Mouse (Mus musculus): ENCODE data around the gene Hnrnpl. TPM values are rescaled to one million over a fixed set of nuclear protein-coding genes. Genes with fewer than 3 reads are reported as not detected.
"Not testable (repeated sequence)": the region's sequence is repeated elsewhere in the genome, so short reads cannot be mapped to it uniquely, and the experiment has no call there.

Hnrnpl gene
- polyA plus RNA-seq, 1 experiment from 2014 or later = 232 TPM

- not testable (repeated sequence) for H3K27ac ChIP-seq; H3K27me3 ChIP-seq (ENCODE audit: insufficient read depth, low read length); H3K9ac ChIP-seq (ENCODE audit: low read depth, low read length); H3K4me3 ChIP-seq (replicated peaks; ENCODE audit: low read depth, low read length); H3K4me1 ChIP-seq (replicated peaks; ENCODE audit: insufficient read depth, low read length); H3K9me3 ChIP-seq (replicated peaks; ENCODE audit: low read length); H3K36me3 ChIP-seq (ENCODE audit: insufficient read depth, low read length)
- ATAC-seq (replicated peaks; ENCODE audit: low FRiP score, low read depth) (peak; percentile 64), DNase-seq (ENCODE audit: low spot score) (peak; percentile 89)
- H3K4me2 ChIP-seq (ENCODE audit: low read length) = peak overlapping the region; percentile 31
- TF ChIP-seq CTCF (IDR thresholded peaks at IDR 0.05; ENCODE audit: low read depth) = peak; percentile 80
- whole genome bisulfite sequencing = 30% methylated on average over 23 of the region's 23 CpGs
These were observed 59.4 kb downstream of the Hnrnpl start for GRCm38 (mm10) chr7:28867508-28868340.

GRCm38 (mm10) chr7:28870901-28871664 is 62.7 kb downstream of the Hnrnpl start:
- Histone ChIP-seq H3K4me2 (ENCODE audit: low read length) (no peak overlapping the region), H3K36me3 (ENCODE audit: insufficient read depth, low read length) (no peaks in the 10 kb centered on the region), H3K27me3 (ENCODE audit: insufficient read depth, low read length) (no peaks in the 10 kb centered on the region), H3K4me1 (replicated peaks; ENCODE audit: insufficient read depth, low read length) (no peaks in the 10 kb centered on the region), H3K9ac (ENCODE audit: low read depth, low read length) (no peak overlapping the region), H3K27ac (no peak overlapping the region), H3K9me3 (replicated peaks; ENCODE audit: low read length) (no peaks in the 10 kb centered on the region), H3K4me3 (replicated peaks; ENCODE audit: low read depth, low read length) (no peak overlapping the region)
- no peak for DNase-seq (ENCODE audit: low spot score)
- no peak for TF ChIP-seq CTCF (IDR thresholded peaks at IDR 0.05; ENCODE audit: low read depth)
- no peak for ATAC-seq (replicated peaks; ENCODE audit: low FRiP score, low read depth)
- 86% methylated on average over 24 of the region's 24 CpGs for WGBS

Other genes with a start within 250 kb of the Hnrnpl start
- gene Samd4b, start 210.4 kb upstream of the Hnrnpl start, polyA plus RNA-seq (2015; fragmentation: Nextera tagmentation; extraction: Ambion mirVana) = 18.4 and 19.5 TPM in 2 replicates
- 33.5 and 36.6 TPM in 2 replicates for gene Pak4, start 210.4 kb upstream of the Hnrnpl start, polyA plus RNA-seq (2015; fragmentation: Nextera tagmentation; extraction: Ambion mirVana)
- not detected in 2 replicates for gene Acp7, start 177.2 kb upstream of the Hnrnpl start, polyA plus RNA-seq (2015; fragmentation: Nextera tagmentation; extraction: Ambion mirVana)
- 3.9 and 4.1 TPM in 2 replicates for gene Fbxo27, start 115.7 kb upstream of the Hnrnpl start, polyA plus RNA-seq (2015; fragmentation: Nextera tagmentation; extraction: Ambion mirVana)
- gene Fbxo17, start 91.7 kb upstream of the Hnrnpl start, polyA plus RNA-seq (2015; fragmentation: Nextera tagmentation; extraction: Ambion mirVana) = 7.0 and 8.0 TPM in 2 replicates
- 143 and 151 TPM in 2 replicates for gene Mrps12, start 66.7 kb upstream of the Hnrnpl start, polyA plus RNA-seq (2015; fragmentation: Nextera tagmentation; extraction: Ambion mirVana)
- 20.2 and 21.5 TPM in 2 replicates for gene Sars2, start 66.5 kb upstream of the Hnrnpl start, polyA plus RNA-seq (2015; fragmentation: Nextera tagmentation; extraction: Ambion mirVana)
- gene Ccer2, start 52.4 kb upstream of the Hnrnpl start, polyA plus RNA-seq (2015; fragmentation: Nextera tagmentation; extraction: Ambion mirVana) = not detected in 2 replicates
- 54.1 and 60.2 TPM in 2 replicates for gene Sirt2, start 41.8 kb upstream of the Hnrnpl start, polyA plus RNA-seq (2015; fragmentation: Nextera tagmentation; extraction: Ambion mirVana)
- 42.2 and 43.7 TPM in 2 replicates for gene Nfkbib, start 41.0 kb upstream of the Hnrnpl start, polyA plus RNA-seq (2015; fragmentation: Nextera tagmentation; extraction: Ambion mirVana)
- gene Rinl, start 19.6 kb upstream of the Hnrnpl start, polyA plus RNA-seq (2015; fragmentation: Nextera tagmentation; extraction: Ambion mirVana) = 5.2 and 6.3 TPM in 2 replicates
- 330 and 348 TPM in 2 replicates for gene Ech1, start 16.7 kb downstream of the Hnrnpl start, polyA plus RNA-seq (2015; fragmentation: Nextera tagmentation; extraction: Ambion mirVana)
- gene Lgals4, start 25.3 kb downstream of the Hnrnpl start, polyA plus RNA-seq (2015; fragmentation: Nextera tagmentation; extraction: Ambion mirVana) = 10.8 and 10.9 TPM in 2 replicates
- 1.3 and 1.7 TPM in 2 replicates for gene Lgals7, start 55.3 kb downstream of the Hnrnpl start, polyA plus RNA-seq (2015; fragmentation: Nextera tagmentation; extraction: Ambion mirVana)
- gene Capn12, start 72.9 kb downstream of the Hnrnpl start, polyA plus RNA-seq (2015; fragmentation: Nextera tagmentation; extraction: Ambion mirVana) = 0.34 and 0.47 TPM in 2 replicates
- 255 and 280 TPM in 2 replicates for gene Actn4, start 153.8 kb downstream of the Hnrnpl start, polyA plus RNA-seq (2015; fragmentation: Nextera tagmentation; extraction: Ambion mirVana)
- gene Eif3k, start 173.3 kb downstream of the Hnrnpl start, polyA plus RNA-seq (2015; fragmentation: Nextera tagmentation; extraction: Ambion mirVana) = 467 and 479 TPM in 2 replicates
- gene Map4k1, start 173.5 kb downstream of the Hnrnpl start, polyA plus RNA-seq (2015; fragmentation: Nextera tagmentation; extraction: Ambion mirVana) = 7.6 and 9.5 TPM in 2 replicates

All from kidney, postnatal 0 days (tissue).